Mouse (Mus musculus) cerebral cortex, adult 2 months (tissue): ENCODE results near the gene Kctd18.

Experiments
- WGBS: fragments of 180-500 bp; shearing (Covaris S2); methylation state at CpG from one replicate; pipeline ENCODE4 v1.1.7; 2018; 5-methylcytosine and 5-hydroxymethylcytosine counted together

Gene Kctd18

GRCm38 (mm10) chr1:57991277-57991676 is 27.5 kb downstream of the Kctd18 start:
- WGBS = 79% methylated on average over 2 of the region's 2 CpGs

DNA sequence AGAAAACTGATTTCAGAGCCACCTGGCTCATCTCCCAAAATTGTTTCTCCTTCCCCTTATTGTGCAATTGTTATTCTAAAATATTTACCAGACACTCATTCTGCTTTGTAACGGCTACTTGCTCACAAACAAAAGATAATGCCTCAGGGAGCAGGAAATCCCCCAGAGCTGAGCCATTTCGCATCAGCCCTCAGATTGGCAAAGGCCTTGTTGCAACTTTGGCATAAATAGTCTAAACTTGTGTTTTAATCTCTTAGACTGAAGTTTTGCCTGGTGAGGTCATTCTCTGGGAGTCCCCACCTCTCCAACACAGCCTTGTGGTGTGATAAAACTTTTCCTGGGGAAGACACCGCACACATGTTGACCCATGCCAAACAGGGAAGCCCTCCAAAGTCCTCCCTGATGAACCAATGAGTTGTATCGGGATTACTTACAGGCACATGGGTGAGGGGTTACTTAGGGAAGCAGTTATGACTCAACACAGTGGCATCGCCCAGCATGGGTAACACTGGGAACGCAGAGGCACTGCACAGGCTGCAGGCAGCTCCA is 29.6 kb downstream of the Kctd18 start:
- 61% methylated on average over 6 of the region's 6 CpGs for WGBS

DNA sequence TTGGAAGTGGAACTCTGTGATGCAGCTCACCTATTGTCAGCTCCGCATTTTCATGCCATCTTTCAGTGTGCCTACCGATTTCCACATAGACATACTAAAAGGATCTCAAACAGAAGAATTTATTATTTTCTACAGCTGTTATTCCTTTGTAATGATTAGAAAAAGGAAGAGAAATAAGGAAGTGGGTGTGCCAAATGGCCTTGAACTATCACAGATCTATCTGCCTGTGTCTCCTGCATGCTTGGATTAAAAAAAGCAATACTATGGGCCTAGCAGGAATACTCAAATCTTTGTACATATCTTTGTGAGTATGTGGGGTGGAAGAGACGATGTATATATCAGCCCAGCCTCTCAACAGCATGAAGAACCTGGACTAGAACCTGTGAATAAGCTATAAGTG is 41.9 kb downstream of the Kctd18 start:
- WGBS = 92% methylated on average over 3 of the region's 3 CpGs

GRCm38 (mm10) chr1:57971588-57971987 is 47.2 kb downstream of the Kctd18 start:
- 87% methylated on average over 2 of the region's 2 CpGs for WGBS

DNA sequence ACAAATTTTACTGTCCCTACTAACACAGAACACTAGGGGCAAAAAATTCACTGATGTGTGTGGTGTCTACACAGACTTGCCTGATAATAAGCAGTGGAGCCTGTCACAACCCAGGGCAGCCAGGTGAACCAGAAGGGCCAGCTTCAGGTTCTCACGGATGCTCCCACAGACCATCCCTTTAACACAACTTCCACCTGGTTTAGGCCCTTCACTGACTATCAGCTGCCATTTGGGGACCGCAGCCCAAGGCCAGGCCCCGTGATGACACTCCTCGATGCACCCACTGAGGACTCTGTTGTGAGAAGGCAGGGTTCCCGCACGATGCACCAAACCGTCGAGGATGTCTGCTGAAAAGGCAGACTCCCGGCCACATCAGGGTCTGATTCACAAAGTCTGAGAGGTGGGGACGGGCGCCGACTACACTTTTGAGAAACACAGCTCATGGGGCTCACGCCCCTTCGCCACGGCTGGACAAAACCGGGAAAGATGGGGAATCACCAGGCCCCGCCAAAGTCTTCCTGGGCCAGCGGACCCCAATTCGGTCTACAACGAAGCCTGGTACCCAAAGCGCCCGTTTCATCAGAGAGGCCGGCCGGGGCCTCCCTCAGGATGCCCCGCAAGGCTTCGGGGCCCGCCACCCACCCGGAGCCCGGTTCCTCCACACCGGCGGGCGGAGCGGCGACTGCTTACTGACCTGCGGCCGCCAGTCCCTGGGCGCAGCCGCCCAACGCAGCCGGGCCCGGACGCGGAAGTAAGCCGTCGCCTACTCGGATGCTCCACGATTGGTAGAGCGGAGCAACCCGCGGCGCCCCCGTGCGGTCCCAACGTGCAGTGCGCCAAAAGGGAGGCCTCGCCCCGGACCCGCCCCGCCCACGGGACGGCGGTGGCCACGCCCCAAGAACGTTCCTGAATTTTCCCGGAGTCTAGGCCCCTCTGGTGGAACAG is 49.2 kb downstream of the Kctd18 start:
- 1% methylated on average over 65 of the region's 65 CpGs for WGBS

- WGBS = 89% methylated on average over 1 of the region's 1 CpGs
These were observed 63.0 kb downstream of the Kctd18 start for GRCm38 (mm10) chr1:57955774-57956173.

GRCm38 (mm10) chr1:57954376-57954765 is 64.4 kb downstream of the Kctd18 start:
- WGBS = 79% methylated on average over 5 of the region's 5 CpGs

DNA sequence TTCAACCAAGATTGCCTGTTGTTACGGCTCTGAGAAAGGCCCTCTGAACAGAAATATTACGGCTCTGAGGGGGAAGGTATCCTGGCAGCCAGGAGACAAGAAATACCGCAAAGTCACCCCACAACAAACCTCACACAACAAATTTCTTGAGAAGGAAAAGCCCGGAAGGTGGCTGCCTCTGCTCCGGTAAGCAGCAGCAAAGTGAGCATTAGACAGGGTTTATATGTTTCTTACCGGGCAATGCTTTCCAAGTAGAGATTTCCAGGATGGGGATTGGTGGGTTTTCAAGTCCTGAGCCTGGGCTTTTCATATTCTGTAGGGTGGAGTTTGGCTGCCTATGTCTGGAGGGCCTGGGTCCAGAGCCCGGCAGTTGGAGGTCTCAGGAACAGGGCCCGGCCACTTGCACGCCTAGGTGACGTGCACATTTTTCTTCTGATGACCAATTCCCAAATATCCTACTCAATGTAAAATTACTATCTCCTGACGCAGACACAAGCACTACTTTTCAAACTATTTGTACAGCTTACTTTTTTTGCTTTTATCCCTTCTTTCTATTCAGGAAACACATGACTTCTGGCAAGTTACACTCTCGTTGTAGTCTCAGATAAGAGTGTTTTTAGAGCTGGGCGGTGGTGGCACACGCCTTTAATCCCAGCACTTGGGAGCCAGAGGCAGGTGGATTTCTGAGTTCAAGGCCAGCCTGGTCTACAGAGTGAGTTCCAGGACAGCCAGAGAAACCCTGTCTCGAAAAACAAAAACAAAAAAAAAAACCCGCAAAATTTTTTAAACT is 65.0 kb downstream of the Kctd18 start:
- 88% methylated on average over 16 of the region's 16 CpGs for WGBS

- WGBS = 98% methylated on average over 4 of the region's 4 CpGs
These were observed 66.2 kb downstream of the Kctd18 start for GRCm38 (mm10) chr1:57952509-57952908.

GRCm38 (mm10) chr1:57949716-57950115 is 69.0 kb downstream of the Kctd18 start:
- 72% methylated on average over 5 of the region's 5 CpGs for WGBS

GRCm38 (mm10) chr1:57949195-57949594 is 69.6 kb downstream of the Kctd18 start:
- 12% methylated on average over 1 of the region's 1 CpGs for WGBS

DNA sequence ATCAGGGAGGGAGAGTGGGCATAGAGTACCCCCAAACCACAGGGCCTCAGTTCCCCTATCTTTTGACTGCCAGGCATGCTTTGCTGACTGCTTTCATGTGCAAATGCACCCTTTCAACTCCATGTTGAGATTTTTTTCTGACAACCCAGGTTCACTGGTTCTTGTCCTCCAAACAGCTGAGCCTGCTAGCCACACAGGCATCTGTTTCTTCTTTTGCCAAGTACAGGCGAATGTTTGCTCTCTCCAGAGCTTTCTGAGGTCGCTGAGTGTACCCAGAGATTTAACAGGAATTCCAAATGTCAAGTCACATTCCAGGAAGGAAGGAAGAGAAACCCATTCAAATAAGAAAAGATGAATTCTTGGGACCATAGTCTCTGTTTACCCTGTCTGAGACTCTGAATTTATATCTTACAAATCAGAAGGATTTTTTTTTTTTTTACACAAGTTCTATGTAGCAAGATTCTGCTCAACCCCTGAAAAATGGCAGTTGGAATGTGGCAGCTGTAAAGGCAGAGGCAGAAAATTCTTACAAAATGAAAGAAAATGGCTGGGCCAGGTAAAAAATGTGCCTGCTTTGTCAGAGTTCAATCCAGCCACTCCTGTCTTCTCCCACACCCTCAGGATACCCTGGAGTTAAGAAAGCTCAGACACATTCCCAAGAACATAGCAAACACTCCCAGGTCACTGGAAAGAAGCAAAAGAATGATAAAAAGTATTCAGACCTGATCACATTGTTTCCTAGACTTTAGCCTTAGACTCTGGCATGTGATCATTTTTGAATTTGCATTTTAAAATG is 71.0 kb downstream of the Kctd18 start:
- WGBS = 54% methylated on average over 2 of the region's 2 CpGs

DNA sequence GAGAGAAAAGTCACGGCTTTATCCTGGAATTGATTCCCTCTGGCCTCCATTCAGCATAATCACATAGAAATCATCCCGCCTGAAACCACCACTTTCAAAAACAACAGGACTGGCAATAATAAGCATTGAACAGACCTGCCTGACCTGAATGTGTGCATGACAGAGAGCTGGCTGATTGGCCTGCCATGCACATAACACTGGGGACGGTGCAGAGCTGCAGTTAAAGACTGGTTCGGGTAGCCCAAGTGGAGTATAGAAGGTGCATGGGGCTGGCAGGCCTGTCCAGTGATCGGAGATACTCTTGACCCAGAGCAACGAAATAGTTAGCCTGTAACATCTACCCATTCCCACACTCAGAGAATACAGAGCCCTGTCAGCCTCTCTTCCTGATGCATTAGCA is 76.5 kb downstream of the Kctd18 start:
- 85% methylated on average over 6 of the region's 6 CpGs for WGBS

- WGBS = 74% methylated on average over 11 of the region's 11 CpGs
These were observed 77.0 kb downstream of the Kctd18 start for GRCm38 (mm10) chr1:57941734-57942133.

DNA sequence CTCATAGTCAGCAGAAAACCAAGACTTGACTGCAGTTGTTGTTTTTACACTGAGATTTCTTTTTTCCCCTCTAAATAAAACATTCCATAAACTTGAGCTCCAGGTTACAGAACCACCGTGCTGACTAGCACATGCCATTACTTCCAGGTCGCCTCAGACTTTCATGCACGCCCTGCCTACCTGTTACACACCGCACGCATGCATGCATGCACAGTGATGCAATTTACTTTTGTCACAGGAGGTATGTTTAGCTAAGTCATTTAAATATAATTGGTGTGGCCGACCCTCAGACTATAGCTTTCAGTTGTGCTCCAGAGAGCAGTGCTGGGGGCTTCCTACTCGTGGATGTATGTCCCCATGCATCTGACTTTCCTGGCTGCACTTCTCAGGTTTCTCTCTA is 77.7 kb downstream of the Kctd18 start:
- 76% methylated on average over 7 of the region's 7 CpGs for WGBS

DNA sequence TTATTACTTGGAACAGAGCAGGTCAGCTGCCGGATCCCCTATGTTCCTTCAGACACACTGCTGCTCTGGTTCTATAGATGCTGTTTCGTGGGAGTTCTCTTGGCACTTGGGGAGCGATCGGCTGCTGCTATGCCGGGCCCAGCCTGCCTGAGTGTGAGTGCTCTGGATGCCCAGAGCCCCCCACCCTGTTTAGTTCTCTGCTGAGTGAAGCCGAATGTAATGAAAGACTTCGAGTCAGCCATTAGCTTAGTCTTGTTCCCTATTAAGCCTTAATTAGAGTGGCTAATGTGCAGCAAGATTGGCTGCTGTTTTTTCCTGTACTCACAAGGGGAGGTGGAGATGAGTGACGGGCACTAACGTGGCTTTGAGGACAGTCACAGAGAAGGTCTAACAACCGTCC is 78.1 kb downstream of the Kctd18 start:
- WGBS = 64% methylated on average over 10 of the region's 10 CpGs

DNA sequence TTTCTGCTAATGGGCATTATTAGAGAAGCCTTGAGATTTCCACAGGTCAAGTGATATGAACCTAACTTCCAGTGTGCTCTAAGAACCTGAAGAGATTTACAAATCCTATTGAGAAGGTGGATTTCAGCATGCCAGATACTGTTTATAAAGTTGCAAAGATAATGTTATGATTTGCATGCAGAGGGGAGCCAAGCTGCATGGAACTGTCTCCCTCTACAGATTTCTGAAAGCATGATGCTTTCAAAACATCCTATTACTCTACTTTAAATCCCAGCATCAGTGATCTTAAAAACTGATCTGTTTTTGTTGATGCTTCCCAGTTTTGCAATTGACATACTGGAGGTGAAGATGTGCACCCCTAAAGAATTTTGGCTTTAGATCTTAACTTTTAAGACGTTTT is 84.5 kb downstream of the Kctd18 start:
- 33% methylated on average over 1 of the region's 1 CpGs for WGBS

GRCm38 (mm10) chr1:57918567-57918966 is 100.2 kb downstream of the Kctd18 start:
- 83% methylated on average over 4 of the region's 4 CpGs for WGBS

GRCm38 (mm10) chr1:57917342-57917741 is 101.4 kb downstream of the Kctd18 start:
- WGBS = 95% methylated on average over 5 of the region's 5 CpGs

- 88% methylated on average over 6 of the region's 6 CpGs for WGBS
These were observed 107.2 kb downstream of the Kctd18 start for GRCm38 (mm10) chr1:57911561-57911960.

- WGBS = 79% methylated on average over 3 of the region's 3 CpGs
These were observed 112.8 kb downstream of the Kctd18 start for GRCm38 (mm10) chr1:57905912-57906311.
